Mouse (Mus musculus): ENCODE data around the gene Vmn1r72. TPM values are rescaled to one million over a fixed set of nuclear protein-coding genes. Genes with fewer than 3 reads are reported as not detected.
"Not testable (repeated sequence)": the region's sequence is repeated elsewhere in the genome, so short reads cannot be mapped to it uniquely, and the experiment has no call there.

The Vmn1r72 gene
- total RNA-seq (2021): not detected
- long read RNA-seq, experiment 1: 0 reads
- long read RNA-seq, experiment 2: 0 reads

GRCm38 (mm10) chr7:11680047-11680446 is at the start of gene Vmn1r72:
Vmn1r72 (minus strand) TSS chr7:11680147.
- DNase-seq: not testable (repeated sequence)

GRCm38 (mm10) chr7:11617082-11617481 is 62.9 kb downstream of the Vmn1r72 start:
- not testable (repeated sequence) for DNase-seq

Other genes with a start within 250 kb of the Vmn1r72 start
- not detected for gene Zscan4-ps2, start 165.8 kb downstream of the Vmn1r72 start, total RNA-seq (2021)
- not detected for gene Zscan4-ps3, start 70.8 kb downstream of the Vmn1r72 start, total RNA-seq (2021)
- gene Vmn1r73, start 50.1 kb upstream of the Vmn1r72 start, total RNA-seq (2021): not detected
- not detected for gene Vmn1r74, start 153.8 kb upstream of the Vmn1r72 start, total RNA-seq (2021)
- not detected for gene Vmn1r75, start 194.5 kb upstream of the Vmn1r72 start, total RNA-seq (2021)